Mouse (Mus musculus) yolk sac, embryonic 10.5 days (tissue): ENCODE results near the gene Shc3.

Experiments used
- DNase-seq: peaks from one replicate; pipeline ENCODE4 v3.0.0-alpha.2; 2017; ENCODE audit warnings: low spot score

Shc3 gene

GRCm38 (mm10) chr13:51568501-51568901 is 718 bp downstream of the Shc3 start:
- no peak for DNase-seq

- peak; percentile 15 for DNase-seq
These were observed 1.8 kb downstream of the Shc3 start for GRCm38 (mm10) chr13:51567411-51567851.

- DNase-seq, result peak; percentile 15
These were observed 2.2 kb downstream of the Shc3 start for GRCm38 (mm10) chr13:51567078-51567395.

- no peak for DNase-seq
These were observed 2.7 kb downstream of the Shc3 start for GRCm38 (mm10) chr13:51566371-51567077.

- no peak for DNase-seq
These were observed 4.5 kb downstream of the Shc3 start for GRCm38 (mm10) chr13:51564741-51565140.

GRCm38 (mm10) chr13:51553343-51553742 is 15.9 kb downstream of the Shc3 start:
- DNase-seq, result no peak

GRCm38 (mm10) chr13:51552233-51552632 is 17.0 kb downstream of the Shc3 start:
- no peak for DNase-seq

- DNase-seq, result no peak
These were observed 17.4 kb downstream of the Shc3 start for GRCm38 (mm10) chr13:51551824-51552223.

GRCm38 (mm10) chr13:51539816-51540215 is 29.4 kb downstream of the Shc3 start:
- DNase-seq, result no peak

GRCm38 (mm10) chr13:51535326-51535725 is 33.9 kb downstream of the Shc3 start:
- DNase-seq, result no peak

GRCm38 (mm10) chr13:51526480-51526879 is 42.7 kb downstream of the Shc3 start:
- no peak for DNase-seq

- DNase-seq, result no peak
These were observed 44.9 kb downstream of the Shc3 start for GRCm38 (mm10) chr13:51524316-51524715.

GRCm38 (mm10) chr13:51523311-51523710 is 45.9 kb downstream of the Shc3 start:
- DNase-seq, result no peak

GRCm38 (mm10) chr13:51518880-51519279 is 50.3 kb downstream of the Shc3 start:
- no peak for DNase-seq

- no peak for DNase-seq
These were observed 51.3 kb downstream of the Shc3 start for GRCm38 (mm10) chr13:51517943-51518342.

GRCm38 (mm10) chr13:51508836-51509235 is 60.4 kb downstream of the Shc3 start:
- DNase-seq, result no peak

GRCm38 (mm10) chr13:51505711-51506110 is 63.5 kb downstream of the Shc3 start:
- DNase-seq, result no peak

- DNase-seq, result no peak
These were observed 69.5 kb downstream of the Shc3 start for GRCm38 (mm10) chr13:51499769-51500168.

- DNase-seq, result no peak
These were observed 75.5 kb downstream of the Shc3 start for GRCm38 (mm10) chr13:51493676-51494075.

GRCm38 (mm10) chr13:51491649-51492435 is 77.4 kb downstream of the Shc3 start:
- DNase-seq, result no peak

GRCm38 (mm10) chr13:51490195-51490594 is 79.0 kb downstream of the Shc3 start:
- DNase-seq, result no peak

- no peak for DNase-seq
These were observed 80.3 kb downstream of the Shc3 start for GRCm38 (mm10) chr13:51488945-51489344.

- DNase-seq, result no peak
These were observed 83.9 kb downstream of the Shc3 start for GRCm38 (mm10) chr13:51485291-51485690.

GRCm38 (mm10) chr13:51482786-51483185 is 86.4 kb downstream of the Shc3 start:
- no peak for DNase-seq
